Mouse (Mus musculus) adrenal gland, postnatal 10 days (tissue): Measurements from ENCODE around the gene Olfm4. TPM values are rescaled to one million over a fixed set of nuclear protein-coding genes. Genes with fewer than 3 reads are reported as not detected.
A peak's percentile ranks its signal among the peaks of the same experiment; 100 is the strongest.

Experiments used
- DNase-seq: peaks from one replicate; pipeline ENCODE4 v3.0.0; 2021; ENCODE audit warnings: mixed read lengths
- long read RNA-seq, 2 experiments: library from polyadenylated mRNA; stranded (forward); transcript quantifications; one replicate each; pipeline ENCODE4 v2.0.0; 2021
- total RNA-seq, 2 experiments: library from RNA; stranded (reverse); gene quantifications; 2 replicates each; pipeline ENCODE4 v1.2.3; 2021

Olfm4 gene
- total RNA-seq: 1 to 10 TPM; 1.8 to 2.0 TPM
- long read RNA-seq, experiment 1, partial matches to known transcripts: 0 of 4 reads
- long read RNA-seq, experiment 1, other reads (novel, unspliced or antisense): 0 of 4 reads
- long read RNA-seq, experiment 2: 0 reads

GRCm38 (mm10) chr14:79983781-79984180 lies at the start of gene Olfm4:
TSS of gene Olfm4 (plus strand) at chr14:79984081.
- DNase-seq: no peak

GRCm38 (mm10) chr14:79934426-79934825 lies 49.5 kb upstream of the Olfm4 start:
- DNase-seq: no peak

GRCm38 (mm10) chr14:79936879-79937468 lies 46.9 kb upstream of the Olfm4 start:
- no peak for DNase-seq

GRCm38 (mm10) chr14:79945876-79946275 lies 38.0 kb upstream of the Olfm4 start:
- DNase-seq: no peak

GRCm38 (mm10) chr14:79955678-79956077 lies 28.2 kb upstream of the Olfm4 start:
- no peak for DNase-seq

- no peak for DNase-seq
These were observed 25.9 kb upstream of the Olfm4 start for GRCm38 (mm10) chr14:79957789-79958487.

- no peak for DNase-seq
These were observed 22.7 kb upstream of the Olfm4 start for GRCm38 (mm10) chr14:79961187-79961586.

GRCm38 (mm10) chr14:79961602-79962001 lies 22.3 kb upstream of the Olfm4 start:
- DNase-seq: no peak

GRCm38 (mm10) chr14:79970165-79970564 lies 13.7 kb upstream of the Olfm4 start:
- DNase-seq: peak; percentile 38

GRCm38 (mm10) chr14:79970928-79971738 lies 12.7 kb upstream of the Olfm4 start:
- DNase-seq: no peak

- DNase-seq: no peak
These were observed 2.4 kb upstream of the Olfm4 start for GRCm38 (mm10) chr14:79981437-79981836.

- no peak for DNase-seq
These were observed 1.3 kb downstream of the Olfm4 start for GRCm38 (mm10) chr14:79985137-79985670.

GRCm38 (mm10) chr14:79985696-79986095 lies 1.8 kb downstream of the Olfm4 start:
- DNase-seq: no peak

- no peak for DNase-seq
These were observed 3.0 kb downstream of the Olfm4 start for GRCm38 (mm10) chr14:79986831-79987230.

- no peak for DNase-seq
These were observed 5.9 kb downstream of the Olfm4 start for GRCm38 (mm10) chr14:79989785-79990184.

- no peak for DNase-seq
These were observed 6.7 kb downstream of the Olfm4 start for GRCm38 (mm10) chr14:79990547-79990946.

- no peak for DNase-seq
These were observed 13.7 kb downstream of the Olfm4 start for GRCm38 (mm10) chr14:79997534-79997933.

- no peak for DNase-seq
These were observed 16.2 kb downstream of the Olfm4 start for GRCm38 (mm10) chr14:80000110-80000531.

GRCm38 (mm10) chr14:80007686-80008085 lies 23.8 kb downstream of the Olfm4 start:
- DNase-seq: no peak

- DNase-seq: no peak
These were observed 26.5 kb downstream of the Olfm4 start for GRCm38 (mm10) chr14:80010426-80010825.

- no peak for DNase-seq
These were observed 31.1 kb downstream of the Olfm4 start for GRCm38 (mm10) chr14:80014966-80015365.

GRCm38 (mm10) chr14:80016112-80016511 lies 32.2 kb downstream of the Olfm4 start:
- DNase-seq: peak; percentile 52

GRCm38 (mm10) chr14:80026078-80026477 lies 42.2 kb downstream of the Olfm4 start:
- DNase-seq: no peak
